Mouse (Mus musculus) C2C12 (cell line): ENCODE results near the gene Ppp1r12b.

ENCODE experiments used
- CTCF ChIP-seq: IDR thresholded peaks from one replicate; pipeline ENCODE4 v1.5.1; 2011; ENCODE audit not compliant: control insufficient read depth, insufficient read depth, insufficient read length
- USF1 ChIP-seq: IDR thresholded peaks from one replicate; pipeline ENCODE4 v1.6.1; 2011; ENCODE audit warnings: low read depth, mild to moderate bottlenecking, control low read depth, moderate library complexity

- TF ChIP-seq CTCF: no peak
- no peak for TF ChIP-seq USF1
Measured at GRCm38 (mm10) chr1:134824896-134825295, 130.8 kb downstream of the Ppp1r12b start.
